Mouse (Mus musculus): ENCODE data around the gene Arhgap4.

DNA sequence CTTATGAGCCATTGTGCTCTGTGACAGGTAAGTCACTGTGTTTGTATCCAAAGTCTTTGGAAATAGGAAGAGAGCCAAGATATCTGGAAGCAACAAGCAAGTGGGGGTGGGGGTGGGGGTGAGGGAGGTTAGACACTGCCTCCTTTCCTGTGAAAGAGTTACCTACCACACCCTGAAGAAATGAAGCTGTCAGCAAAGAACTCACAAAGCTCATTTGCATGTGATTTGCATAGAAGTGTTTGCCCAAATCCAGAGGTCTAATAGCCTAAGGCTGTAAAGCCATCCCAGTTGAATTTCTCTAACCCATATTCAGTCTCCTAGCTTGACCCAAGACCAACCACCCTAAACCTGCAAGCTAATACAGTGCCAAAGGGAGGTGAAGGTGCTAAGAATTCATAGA is 11.2 kb downstream of the Arhgap4 start:
- TF ChIP-seq ZNF384 (IDR thresholded peaks at IDR 0.05; ENCODE audit: low read depth, low read length) (no peak), ZC3H11A (IDR thresholded peaks at IDR 0.05; ENCODE audit: borderline replicate concordance, low read depth, low read length) (no peak)
